Mouse (Mus musculus): ENCODE measurements around the gene Gusb. TPM values are rescaled to one million over a fixed set of nuclear protein-coding genes. Genes with fewer than 3 reads are reported as not detected.
A peak's percentile ranks its signal among the peaks of the same experiment; 100 is the strongest.

Gusb gene
- polyA plus RNA-seq (2015; fragmentation: Nextera tagmentation; extraction: Ambion mirVana) = 32.0 and 33.9 TPM in 2 replicates

- Histone ChIP-seq H3K9ac (ENCODE audit: low read length) (peak within 1 kb of the TSS; percentile 79), H3K4me2 (replicated peaks; ENCODE audit: low read depth) (peak within 1 kb of the TSS; percentile 80), H3K4me1 (replicated peaks; ENCODE audit: control insufficient read depth, insufficient read depth) (no peaks in the 10 kb centered on the region), H3K27me3 (ENCODE audit: control insufficient read depth, insufficient read depth, low read length) (no peaks in the 10 kb centered on the region), H3K27ac (replicated peaks) (peak within 1 kb of the TSS; percentile 85), H3K9me3 (ENCODE audit: control insufficient read depth, low read length) (no peaks in the 10 kb centered on the region), H3K4me3 (ENCODE audit: low read depth, low read length) (peak within 1 kb of the TSS; percentile 63), H3K36me3 (ENCODE audit: control insufficient read depth, insufficient read depth, low read length) (no peaks in the 10 kb centered on the region)
- ATAC-seq (ENCODE audit: low FRiP score, low TSS enrichment) (peak; percentile 91), DNase-seq (ENCODE audit: low spot score) (peak; percentile 88)
- no peak; the same call in 1 of the 2 replicates for TF ChIP-seq CTCF (IDR thresholded peaks at IDR 0.05; ENCODE audit: low read depth)
- TF ChIP-seq EP300 (optimal IDR thresholded peaks at IDR 0.05) = no peak
- WGBS = 0% methylated on average over 38 of the region's 39 CpGs
Observed at GRCm38 (mm10) chr5:130002301-130003146, at the start of gene Gusb. Gene Gusb (minus strand): TSS chr5:130003049.

GRCm38 (mm10) chr5:130052510-130052909, 49.7 kb upstream of the Gusb start:
- H3K36me3 ChIP-seq (ENCODE audit: control insufficient read depth, insufficient read depth, low read length) = no peaks in the 10 kb centered on the region
- ATAC-seq (ENCODE audit: low FRiP score, low TSS enrichment) (no peak), DNase-seq (ENCODE audit: low spot score) (no peak)
- no peak for TF ChIP-seq CTCF (IDR thresholded peaks at IDR 0.05; ENCODE audit: low read depth)
- no peak for TF ChIP-seq EP300 (optimal IDR thresholded peaks at IDR 0.05)
- no peak overlapping the region for H3K4me2 ChIP-seq (replicated peaks; ENCODE audit: low read depth)
- H3K4me1 ChIP-seq (replicated peaks; ENCODE audit: control insufficient read depth, insufficient read depth) = no peaks in the 10 kb centered on the region
- H3K27ac ChIP-seq (replicated peaks) = no peak overlapping the region
- H3K4me3 ChIP-seq (ENCODE audit: low read depth, low read length) = no peak overlapping the region
- no peaks in the 10 kb centered on the region for H3K27me3 ChIP-seq (ENCODE audit: control insufficient read depth, insufficient read depth, low read length)
- no peaks in the 10 kb centered on the region for H3K9me3 ChIP-seq (ENCODE audit: control insufficient read depth, low read length)
- WGBS = 44% methylated on average over 5 of the region's 5 CpGs
- H3K9ac ChIP-seq (ENCODE audit: low read length) = no peak overlapping the region

- no peaks in the 10 kb centered on the region for H3K27me3 ChIP-seq (ENCODE audit: control insufficient read depth, insufficient read depth, low read length)
- DNase-seq (ENCODE audit: low spot score) (no peak), ATAC-seq (ENCODE audit: low FRiP score, low TSS enrichment) (no peak)
- H3K9ac ChIP-seq (ENCODE audit: low read length) = no peak overlapping the region
- H3K4me3 ChIP-seq (ENCODE audit: low read depth, low read length) = no peak overlapping the region
- WGBS = 84% methylated on average over 15 of the region's 15 CpGs
- H3K9me3 ChIP-seq (ENCODE audit: control insufficient read depth, low read length) = no peaks in the 10 kb centered on the region
- H3K27ac ChIP-seq (replicated peaks) = no peak overlapping the region
- H3K4me2 ChIP-seq (replicated peaks; ENCODE audit: low read depth) = no peak overlapping the region
- H3K4me1 ChIP-seq (replicated peaks; ENCODE audit: control insufficient read depth, insufficient read depth) = no peaks in the 10 kb centered on the region
- H3K36me3 ChIP-seq (ENCODE audit: control insufficient read depth, insufficient read depth, low read length) = no peaks in the 10 kb centered on the region
- TF ChIP-seq EP300 (optimal IDR thresholded peaks at IDR 0.05) = no peak
- no peak for TF ChIP-seq CTCF (IDR thresholded peaks at IDR 0.05; ENCODE audit: low read depth)
Observed at GRCm38 (mm10) chr5:130051073-130051860, 48.4 kb upstream of the Gusb start.

GRCm38 (mm10) chr5:130050416-130050815, 47.6 kb upstream of the Gusb start:
- Histone ChIP-seq H3K9me3 (ENCODE audit: control insufficient read depth, low read length) (no peaks in the 10 kb centered on the region), H3K4me2 (replicated peaks; ENCODE audit: low read depth) (no peak overlapping the region), H3K27me3 (ENCODE audit: control insufficient read depth, insufficient read depth, low read length) (no peaks in the 10 kb centered on the region), H3K36me3 (ENCODE audit: control insufficient read depth, insufficient read depth, low read length) (no peaks in the 10 kb centered on the region), H3K4me3 (ENCODE audit: low read depth, low read length) (no peak overlapping the region), H3K27ac (replicated peaks) (no peak overlapping the region), H3K9ac (ENCODE audit: low read length) (no peak overlapping the region), H3K4me1 (replicated peaks; ENCODE audit: control insufficient read depth, insufficient read depth) (no peaks in the 10 kb centered on the region)
- WGBS = 59% methylated on average over 6 of the region's 6 CpGs
- DNase-seq (ENCODE audit: low spot score) (no peak), ATAC-seq (ENCODE audit: low FRiP score, low TSS enrichment) (no peak)
- no peak for TF ChIP-seq CTCF (IDR thresholded peaks at IDR 0.05; ENCODE audit: low read depth)
- TF ChIP-seq EP300 (optimal IDR thresholded peaks at IDR 0.05) = no peak

- no peaks in the 10 kb centered on the region for H3K27me3 ChIP-seq (ENCODE audit: control insufficient read depth, insufficient read depth, low read length)
- WGBS = 57% methylated on average over 15 of the region's 15 CpGs
- no peak overlapping the region for H3K4me2 ChIP-seq (replicated peaks; ENCODE audit: low read depth)
- ATAC-seq (ENCODE audit: low FRiP score, low TSS enrichment) (peak; percentile 31; the same call in 1 of the 2 replicates), DNase-seq (ENCODE audit: low spot score) (no peak)
- H3K9ac ChIP-seq (ENCODE audit: low read length) = no peak overlapping the region
- no peaks in the 10 kb centered on the region for H3K9me3 ChIP-seq (ENCODE audit: control insufficient read depth, low read length)
- no peak for TF ChIP-seq EP300 (optimal IDR thresholded peaks at IDR 0.05)
- no peak for TF ChIP-seq CTCF (IDR thresholded peaks at IDR 0.05; ENCODE audit: low read depth)
- H3K4me3 ChIP-seq (ENCODE audit: low read depth, low read length) = no peak overlapping the region
- H3K36me3 ChIP-seq (ENCODE audit: control insufficient read depth, insufficient read depth, low read length) = no peaks in the 10 kb centered on the region
- H3K27ac ChIP-seq (replicated peaks) = peak overlapping the region; percentile 74
- no peaks in the 10 kb centered on the region for H3K4me1 ChIP-seq (replicated peaks; ENCODE audit: control insufficient read depth, insufficient read depth)
Observed at GRCm38 (mm10) chr5:130048786-130049520, 46.1 kb upstream of the Gusb start.
